Mouse (Mus musculus) layer of hippocampus, postnatal 10 days (tissue): ENCODE results near the gene Ap2a1. TPM values are rescaled to one million over a fixed set of nuclear protein-coding genes. Genes with fewer than 3 reads are reported as not detected.

Experiments
- DNase-seq, 2 experiments: peaks; one replicate each; pipeline ENCODE4 v3.0.0; 2021; ENCODE audit warnings: low spot score in 2 of 2
- long read RNA-seq: library from polyadenylated mRNA; stranded (forward); transcript quantifications from one replicate; pipeline ENCODE4 v2.0.0, GENCODE M21; 2023
- total RNA-seq, 2 experiments: library from RNA; stranded (reverse); gene quantifications; 2 replicates each; pipeline ENCODE4 v1.2.3; 2021

Ap2a1 gene
- total RNA-seq = 100 to 1,000 TPM; 261 to 290 TPM
- long read RNA-seq, transcript Ap2a1-203 (24 exons, 3,449 nt) = major isoform, 105 of 209 reads
- long read RNA-seq, transcript Ap2a1-202 (23 exons, 3,301 nt) = minor isoform, 29 of 209 reads
- long read RNA-seq, partial matches to known transcripts = 46 of 209 reads
- long read RNA-seq, other reads (novel, unspliced or antisense) = 28 of 209 reads

DNA sequence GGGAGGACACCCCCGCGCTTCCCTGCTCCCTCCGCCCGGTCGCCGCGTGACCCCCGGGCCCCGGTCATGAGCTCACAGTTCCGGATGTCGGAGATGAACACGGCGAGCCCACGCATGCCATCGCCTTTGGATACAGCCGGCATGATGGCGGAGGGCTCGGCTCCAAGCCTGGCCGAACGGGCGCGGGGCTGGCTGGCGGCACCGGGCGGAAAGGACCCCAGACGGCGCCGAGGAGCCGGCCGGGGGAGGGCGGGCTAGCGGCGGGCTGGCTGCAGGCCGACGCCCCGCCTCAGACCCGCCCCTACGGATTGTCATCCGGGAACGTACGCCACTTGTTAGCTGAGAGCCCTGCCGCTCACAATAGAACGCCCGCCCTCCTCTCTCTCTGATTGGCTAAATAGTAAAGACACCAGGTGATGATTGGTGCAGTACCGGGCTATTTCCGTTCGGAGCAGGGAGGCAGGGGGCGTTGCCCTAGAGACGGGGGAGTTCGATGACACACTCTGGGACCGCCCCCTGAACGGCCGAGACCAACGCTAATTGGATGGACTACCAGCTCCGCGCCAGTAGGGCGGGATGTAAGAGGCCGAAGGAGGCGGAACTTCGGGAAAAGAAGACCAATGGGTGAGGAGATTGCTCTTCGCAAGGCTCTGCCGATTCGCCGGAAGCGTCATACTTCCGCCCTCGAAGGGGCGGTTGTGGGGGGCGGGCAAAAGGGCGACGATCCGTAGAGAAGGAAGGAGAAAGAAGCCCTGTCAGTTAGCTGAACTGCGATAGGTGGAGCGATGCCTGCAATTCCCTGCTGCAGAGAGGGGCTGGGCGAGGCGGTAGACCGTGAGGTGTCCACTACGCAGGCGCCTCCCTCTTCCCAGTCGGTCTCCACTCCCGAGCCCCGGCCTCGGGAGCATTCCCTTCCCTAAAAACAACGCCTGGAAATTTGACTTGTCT lies at the start of gene Ap2a1:
Gene Ap2a1, minus strand, starts transcription at position 293 of the 948 bp plus-strand sequence.
- peak; percentile 99 for DNase-seq

DNA sequence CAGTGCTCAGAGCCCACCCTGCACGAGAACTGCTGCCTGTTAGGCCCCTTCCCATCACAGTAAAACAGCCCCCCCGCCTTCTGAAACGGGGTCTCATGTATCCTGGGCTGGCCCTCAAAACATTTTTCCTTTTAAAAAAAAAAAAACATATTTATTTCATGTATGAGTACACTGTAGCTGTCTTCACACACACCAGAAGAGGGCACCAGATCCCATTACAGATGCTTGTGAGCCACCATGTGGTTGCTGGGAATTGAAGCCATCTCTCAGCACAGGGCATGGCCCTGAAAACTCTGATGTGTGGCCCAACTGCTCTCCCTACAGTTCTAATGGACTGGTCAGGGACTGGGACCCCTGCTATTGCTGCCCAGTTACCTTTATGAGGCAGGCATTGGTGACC lies 49.0 kb upstream of the Ap2a1 start:
- DNase-seq = no peak

DNA sequence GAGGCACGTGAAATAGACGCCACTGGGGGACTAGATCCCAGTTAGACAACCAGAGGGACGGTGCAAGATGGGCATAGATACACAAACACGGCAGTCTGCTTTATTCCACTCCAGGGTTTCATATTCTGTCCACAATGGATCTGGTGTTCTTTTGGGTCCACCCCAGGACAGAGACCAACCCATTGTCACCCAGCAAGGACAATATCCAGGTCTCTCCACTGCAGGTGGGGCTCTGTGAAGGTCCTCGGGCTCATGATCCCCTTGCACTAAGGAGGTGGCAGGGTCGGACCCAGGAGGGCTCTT lies 45.8 kb upstream of the Ap2a1 start:
- no peak for DNase-seq

- DNase-seq = peak; percentile 89
Measured at GRCm38 (mm10) chr7:44974383-44975116, 45.3 kb upstream of the Ap2a1 start, which contains the start of gene Cpt1c. Gene Cpt1c, minus strand, starts transcription at chr7:44974851.

DNA sequence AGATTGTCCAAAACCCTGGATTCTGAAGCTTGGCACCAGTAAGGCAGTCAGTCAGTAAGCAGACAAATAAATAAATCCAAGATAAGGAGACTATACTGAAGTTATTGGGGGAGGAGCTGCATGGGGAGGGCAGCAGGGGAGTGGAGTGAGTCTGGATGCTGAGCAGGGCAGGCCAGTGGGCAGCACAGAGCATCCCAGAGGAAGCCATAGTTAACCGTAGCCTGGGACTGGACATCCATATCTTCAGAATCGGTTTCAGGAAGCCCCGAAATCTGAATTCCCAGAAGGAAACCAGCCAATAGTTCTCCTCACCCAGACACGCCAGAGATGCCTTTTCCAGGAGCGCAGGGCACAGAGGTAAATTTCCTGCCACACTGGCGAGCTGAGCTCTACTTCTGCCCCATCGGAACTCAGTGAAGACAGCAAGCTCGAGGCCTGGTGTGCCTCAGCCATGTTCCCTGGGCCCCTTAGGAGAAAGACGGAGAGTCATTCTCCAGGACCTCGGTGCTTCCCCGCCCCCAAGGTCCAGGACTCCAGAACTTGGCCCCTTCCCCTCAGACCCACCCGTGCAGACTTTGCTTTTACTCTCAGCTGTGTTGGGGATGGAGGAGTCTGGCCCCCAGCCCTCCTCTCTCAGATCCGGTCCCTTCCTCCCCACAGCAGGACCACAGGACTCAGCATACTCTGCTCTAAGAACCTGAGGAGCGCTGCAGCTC lies 44.3 kb upstream of the Ap2a1 start:
- DNase-seq = no peak

DNA sequence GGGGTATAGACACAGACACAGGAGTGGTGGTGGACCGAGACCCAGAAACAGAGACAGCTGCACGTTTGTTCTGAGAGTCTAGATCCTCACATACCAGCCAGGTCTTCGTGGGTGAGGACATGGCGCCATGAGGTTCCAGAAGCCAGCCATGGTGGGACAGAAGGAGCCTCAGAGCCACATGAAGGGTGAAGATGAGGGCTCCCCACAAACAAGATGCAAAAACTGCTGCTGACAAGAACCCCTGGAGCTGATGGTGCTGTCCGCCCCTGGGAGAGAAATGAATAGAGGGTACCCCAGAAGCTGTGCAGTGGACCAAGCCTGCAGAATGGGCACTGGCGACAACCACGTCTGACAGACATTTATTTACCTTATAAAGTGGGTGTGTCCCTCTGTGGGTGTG lies 41.8 kb upstream of the Ap2a1 start:
- no peak for DNase-seq

- peak; percentile 82 to 87 for DNase-seq
Measured at GRCm38 (mm10) chr7:44970231-44970691, 41.0 kb upstream of the Ap2a1 start.

- no peak for DNase-seq
Measured at GRCm38 (mm10) chr7:44966638-44967037, 37.3 kb upstream of the Ap2a1 start.

DNA sequence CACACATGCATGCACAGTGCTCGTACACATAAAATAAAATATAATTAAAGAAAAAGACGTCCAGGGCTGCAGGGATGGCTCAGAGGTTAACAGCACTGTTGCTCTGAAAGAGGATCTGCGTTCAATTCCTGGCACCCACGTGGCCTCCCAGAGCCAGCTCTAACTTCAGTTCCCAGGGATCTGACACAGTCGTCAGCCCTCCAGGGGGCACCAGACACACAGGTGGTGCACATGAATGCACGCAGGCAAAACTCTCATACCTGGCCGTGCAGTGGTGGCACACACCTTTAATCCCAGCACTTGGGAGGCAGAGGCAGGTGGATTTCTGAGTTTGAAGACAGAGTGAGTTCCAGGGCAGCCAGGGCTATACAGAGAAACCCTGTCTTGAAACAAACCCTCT lies 36.7 kb upstream of the Ap2a1 start:
- DNase-seq = peak in 1 of 2 experiments; percentile 22

GRCm38 (mm10) chr7:44964990-44965389 lies 35.7 kb upstream of the Ap2a1 start:
- DNase-seq = no peak

- no peak for DNase-seq
Measured at GRCm38 (mm10) chr7:44962831-44963230, 33.5 kb upstream of the Ap2a1 start.

DNA sequence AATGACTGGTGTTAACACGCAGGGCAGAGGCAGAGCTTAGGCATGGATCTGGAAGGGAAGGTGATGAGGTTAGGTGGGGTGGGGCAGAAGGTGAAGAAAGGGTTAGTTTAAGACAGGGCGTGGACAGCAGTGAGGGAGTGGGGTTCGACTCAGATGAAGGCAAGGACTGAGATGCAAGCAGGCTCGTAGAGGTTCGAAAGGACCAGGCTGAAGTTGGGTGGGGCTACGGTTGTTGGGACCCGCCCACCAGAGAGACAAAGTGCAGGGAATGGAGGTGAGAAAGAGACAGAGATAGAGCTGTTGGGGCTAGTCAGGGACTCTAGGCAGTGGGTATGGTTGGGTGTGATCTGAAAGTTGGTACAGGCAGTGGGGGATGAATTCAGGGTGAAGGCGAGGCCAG lies 33.0 kb upstream of the Ap2a1 start:
- DNase-seq = no peak

DNA sequence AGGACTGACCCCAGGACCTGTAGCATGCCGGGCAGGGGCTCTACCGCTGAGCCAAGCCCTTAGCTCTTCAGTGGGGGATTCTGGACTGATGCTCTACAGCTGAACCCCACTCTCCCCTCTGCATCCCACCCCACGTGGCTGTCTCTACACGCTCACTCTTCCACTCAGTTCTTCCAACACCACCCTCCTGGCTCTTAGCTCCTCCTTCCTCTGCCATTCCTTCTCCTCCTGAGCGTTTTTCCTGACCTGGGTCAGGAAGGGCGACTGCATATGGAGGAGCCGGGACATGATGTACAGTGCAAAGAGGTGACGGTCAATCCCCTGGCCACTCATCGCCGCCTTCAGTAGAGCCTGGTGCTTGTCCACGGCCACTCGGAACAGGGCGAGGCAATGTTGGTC lies 31.2 kb upstream of the Ap2a1 start:
- DNase-seq = no peak

- no peak for DNase-seq
Measured at GRCm38 (mm10) chr7:44959874-44960511, 30.7 kb upstream of the Ap2a1 start.

DNA sequence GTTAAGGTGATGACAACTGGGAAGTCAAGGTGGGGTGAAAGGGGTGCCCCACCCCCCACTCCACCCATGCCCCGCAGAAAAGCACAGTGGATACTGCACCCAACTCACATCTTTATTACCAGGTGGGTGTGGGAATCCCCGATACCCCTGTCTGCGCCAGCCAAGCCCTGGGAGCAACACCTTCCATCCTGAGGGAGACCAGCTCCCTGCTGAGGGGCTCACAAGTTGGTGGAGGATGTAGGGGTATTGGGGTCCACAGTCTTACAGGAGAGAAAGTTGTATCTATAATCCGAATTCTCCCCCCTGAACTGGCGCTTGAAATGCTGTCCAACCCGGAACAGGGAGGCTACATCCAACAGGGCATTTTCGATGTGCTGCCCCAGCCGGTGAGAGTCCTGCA lies 30.0 kb upstream of the Ap2a1 start:
- no peak for DNase-seq

- peak; percentile 53 to 59 for DNase-seq
Measured at GRCm38 (mm10) chr7:44958208-44958607, 28.9 kb upstream of the Ap2a1 start.

DNA sequence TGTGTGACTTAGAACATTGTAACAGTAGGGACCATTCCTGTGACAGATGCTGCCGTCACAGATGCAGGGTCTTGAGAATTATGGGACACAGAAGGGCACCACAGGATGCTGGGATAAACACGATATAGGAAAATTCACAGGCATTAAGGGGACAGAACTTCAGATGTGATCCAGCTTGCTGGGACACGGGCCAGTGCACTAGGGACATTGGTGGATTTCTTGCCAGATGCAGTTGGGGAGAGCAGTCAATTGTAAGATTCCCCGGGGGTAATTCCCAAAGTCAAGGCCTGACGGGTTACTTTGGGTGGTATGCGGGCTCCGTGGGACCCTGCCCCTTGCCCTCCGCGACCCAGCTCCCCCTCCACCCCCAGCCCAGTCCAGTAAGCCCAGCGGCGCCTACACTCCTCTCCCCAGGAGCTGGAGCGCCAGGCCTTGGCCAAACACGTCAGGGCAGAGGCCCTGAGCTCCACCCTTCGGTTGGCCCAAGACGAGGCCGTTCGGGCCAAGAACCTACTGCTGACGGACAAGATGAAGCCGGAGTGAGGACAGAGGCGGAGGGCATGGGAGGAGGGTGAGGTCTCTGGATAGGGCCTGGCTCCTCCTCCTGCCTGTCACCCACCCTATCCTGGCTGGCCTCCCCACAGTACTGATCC lies 28.0 kb upstream of the Ap2a1 start:
- no peak for DNase-seq

DNA sequence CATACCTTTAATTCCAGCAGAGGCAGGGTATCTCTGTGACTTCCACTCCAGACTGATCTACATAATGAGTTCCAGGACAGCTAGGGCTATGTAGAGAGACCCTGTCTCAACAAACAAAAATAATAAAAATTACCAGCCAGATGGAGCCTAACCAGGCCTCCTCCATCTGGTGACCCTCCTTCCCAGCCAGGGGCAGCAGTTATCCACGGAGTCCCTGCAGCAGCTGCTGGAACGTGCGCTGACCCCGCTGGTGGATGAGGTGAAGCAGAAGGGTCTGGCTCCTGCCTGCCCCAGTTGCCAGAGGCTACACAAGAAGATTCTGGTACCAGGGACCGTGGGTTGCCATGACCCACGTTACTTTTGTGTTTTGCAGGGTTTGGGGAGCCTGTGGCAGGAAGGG lies 27.0 kb upstream of the Ap2a1 start:
- DNase-seq = no peak

GRCm38 (mm10) chr7:44955628-44956027 lies 26.3 kb upstream of the Ap2a1 start:
- DNase-seq = no peak
